Mouse (Mus musculus): ENCODE data around the gene Tmem248. TPM values are rescaled to one million over a fixed set of nuclear protein-coding genes. Genes with fewer than 3 reads are reported as not detected.
A peak's percentile ranks its signal among the peaks of the same experiment; 100 is the strongest.

The Tmem248 gene
- 30.9 and 35.7 TPM in 2 replicates for polyA plus RNA-seq (2016; fragmentation: Nextera tagmentation; extraction: Ambion mirVana)

DNA sequence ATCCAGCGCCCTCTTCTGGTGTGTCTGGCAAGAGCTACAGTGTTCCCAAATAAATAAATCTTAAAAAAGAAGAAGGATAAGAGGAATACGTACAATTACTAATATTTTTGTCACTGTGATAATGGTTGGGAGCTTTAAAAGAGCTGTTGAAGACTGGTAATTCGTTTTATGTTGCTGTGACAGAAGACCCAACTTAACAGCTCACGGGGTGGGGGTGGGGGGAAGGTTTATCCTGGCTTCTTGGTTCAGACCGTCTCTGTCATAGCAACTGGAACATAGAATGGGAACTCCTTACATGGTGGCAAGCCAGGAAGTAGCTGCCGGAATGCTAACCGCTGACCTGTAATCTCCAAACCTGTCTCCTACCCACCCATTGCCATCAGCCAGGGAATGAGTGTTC lies at the start of gene Tmem248:
Gene Tmem248, plus strand, starts transcription at position 301 of the 400 bp plus-strand sequence.
- Histone ChIP-seq H3K4me1 (peaks cover 3% of the 10 kb centered on the region; the same call in 1 of the 2 replicates), H3K27me3 (ENCODE audit: insufficient read depth, poor library complexity, severe bottlenecking) (no peaks in the 10 kb centered on the region), H3K27ac (no peak within 1 kb of the TSS), H3K4me3 (no peak within 1 kb of the TSS), H3K9me3 (no peaks in the 10 kb centered on the region), H3K36me3 (peaks cover 31% of the 10 kb centered on the region)
- no peak for DNase-seq (ENCODE audit: low spot score)
- 75% methylated on average over 7 of the region's 7 CpGs for WGBS

DNA sequence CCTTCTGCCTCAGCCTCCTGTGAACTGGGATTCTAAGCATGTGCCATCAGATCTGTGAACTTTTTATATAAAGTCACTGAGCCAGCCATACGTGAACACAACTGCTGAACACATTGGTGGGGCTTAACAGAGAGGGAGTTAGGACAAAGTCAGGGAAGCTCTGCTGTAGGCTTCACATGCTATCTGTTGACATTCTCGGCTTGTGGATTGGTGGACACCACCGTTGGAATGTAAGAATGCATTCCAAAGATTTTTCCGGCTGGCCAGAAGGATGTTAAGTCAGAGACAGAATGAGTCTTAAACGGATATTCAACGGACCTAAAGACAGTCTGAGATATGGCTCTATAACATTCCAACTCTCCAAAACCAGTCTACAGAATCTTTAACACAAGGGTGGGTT lies 47.8 kb upstream of the Tmem248 start:
- Histone ChIP-seq H3K27ac (peak overlapping the region; percentile 5; the same call in 1 of the 2 replicates), H3K27me3 (ENCODE audit: insufficient read depth, poor library complexity, severe bottlenecking) (no peaks in the 10 kb centered on the region), H3K36me3 (no peaks in the 10 kb centered on the region), H3K4me3 (no peak overlapping the region), H3K9me3 (no peaks in the 10 kb centered on the region), H3K4me1 (peaks cover 28% of the 10 kb centered on the region)
- WGBS, result 30% methylated on average over 6 of the region's 6 CpGs
- no peak for DNase-seq (ENCODE audit: low spot score)

- Histone ChIP-seq H3K4me3 (peak overlapping the region; percentile 93), H3K4me1 (peaks cover 29% of the 10 kb centered on the region), H3K9me3 (no peaks in the 10 kb centered on the region), H3K36me3 (no peaks in the 10 kb centered on the region), H3K27ac (peak overlapping the region; percentile 93), H3K27me3 (ENCODE audit: insufficient read depth, poor library complexity, severe bottlenecking) (no peaks in the 10 kb centered on the region)
- no peak for DNase-seq (ENCODE audit: low spot score)
- WGBS, result 7% methylated on average over 6 of the region's 6 CpGs
Measured at GRCm38 (mm10) chr5:130170666-130171422, 46.0 kb upstream of the Tmem248 start.

DNA sequence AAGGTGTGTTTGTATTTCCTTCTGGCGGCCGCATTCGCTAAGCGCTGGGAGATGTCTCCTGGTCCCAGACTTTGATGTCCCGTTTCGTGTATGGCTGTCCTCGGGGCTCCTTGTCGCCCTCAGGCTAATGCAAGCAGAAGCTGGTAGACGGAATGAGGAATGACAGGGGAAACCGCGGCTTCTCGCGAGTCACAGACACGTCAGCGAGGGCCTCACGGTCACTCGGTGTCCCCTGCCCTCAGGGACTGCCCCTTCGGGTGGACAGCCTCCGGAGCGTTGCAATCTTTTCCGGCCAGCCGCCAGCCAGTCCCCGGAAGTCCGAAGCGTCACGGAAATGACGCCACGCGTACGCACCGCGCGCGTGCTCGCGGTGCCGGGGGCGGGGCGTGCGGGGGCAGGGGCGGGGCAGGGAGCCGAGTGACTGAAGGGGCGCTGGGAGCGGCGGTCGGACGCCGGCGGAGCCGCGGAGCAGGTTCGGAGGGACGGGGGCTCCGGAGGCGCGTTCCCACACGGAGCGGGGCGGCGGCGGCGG lies 45.4 kb upstream of the Tmem248 start, which contains the start of gene Rabgef1:
Gene Rabgef1, plus strand, starts transcription at position 376 of the 532 bp plus-strand sequence.
- peak; percentile 97 for DNase-seq (ENCODE audit: low spot score)
- H3K9me3 ChIP-seq, result no peaks in the 10 kb centered on the region
- no peaks in the 10 kb centered on the region for H3K36me3 ChIP-seq
- H3K4me1 ChIP-seq, result peaks cover 29% of the 10 kb centered on the region
- H3K27me3 ChIP-seq (ENCODE audit: insufficient read depth, poor library complexity, severe bottlenecking), result no peaks in the 10 kb centered on the region
- H3K4me3 ChIP-seq, result peak within 1 kb of the TSS; percentile 93
- under 1% methylated on average over 60 of the region's 62 CpGs for WGBS
- peak within 1 kb of the TSS; percentile 93 for H3K27ac ChIP-seq

- under 1% methylated on average over 43 of the region's 46 CpGs for WGBS
- H3K4me1 ChIP-seq, result peaks cover 29% of the 10 kb centered on the region
- H3K4me3 ChIP-seq, result peak overlapping the region; percentile 93
- no peaks in the 10 kb centered on the region for H3K9me3 ChIP-seq
- H3K27ac ChIP-seq, result peak overlapping the region; percentile 93
- H3K36me3 ChIP-seq, result no peaks in the 10 kb centered on the region
- H3K27me3 ChIP-seq (ENCODE audit: insufficient read depth, poor library complexity, severe bottlenecking), result no peaks in the 10 kb centered on the region
- peak; percentile 85 for DNase-seq (ENCODE audit: low spot score)
Measured at GRCm38 (mm10) chr5:130171956-130172601, 44.8 kb upstream of the Tmem248 start.

DNA sequence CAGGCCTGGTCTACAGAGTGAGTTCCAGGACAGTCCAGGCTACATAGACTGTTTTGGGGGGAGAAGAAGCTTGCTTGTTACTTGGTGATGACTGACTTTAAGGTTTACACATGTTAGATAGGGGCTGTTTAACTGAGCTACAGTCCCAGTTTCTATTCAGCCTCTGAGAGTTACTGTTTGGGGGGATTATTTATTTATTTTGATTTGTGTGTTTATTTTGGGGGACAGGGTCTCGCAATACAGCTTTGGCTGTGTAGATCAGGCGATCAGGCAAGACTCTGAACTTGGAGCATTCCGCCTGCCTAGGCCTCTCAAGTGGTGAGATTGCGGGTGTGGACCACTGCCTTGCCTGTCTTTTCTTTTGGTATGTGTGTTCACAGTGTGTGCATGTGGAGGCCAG lies 43.9 kb upstream of the Tmem248 start:
- Histone ChIP-seq H3K27me3 (ENCODE audit: insufficient read depth, poor library complexity, severe bottlenecking) (no peaks in the 10 kb centered on the region), H3K4me1 (peaks cover 33% of the 10 kb centered on the region), H3K9me3 (no peaks in the 10 kb centered on the region), H3K36me3 (no peaks in the 10 kb centered on the region), H3K4me3 (peak overlapping the region; percentile 93), H3K27ac (no peak overlapping the region; the same call in 1 of the 2 replicates)
- DNase-seq (ENCODE audit: low spot score), result no peak
- WGBS, result 76% methylated on average over 4 of the region's 4 CpGs

GRCm38 (mm10) chr5:130177871-130178270 lies 39.0 kb upstream of the Tmem248 start:
- 51% methylated on average over 4 of the region's 4 CpGs for WGBS
- Histone ChIP-seq H3K27me3 (ENCODE audit: insufficient read depth, poor library complexity, severe bottlenecking) (no peaks in the 10 kb centered on the region), H3K4me3 (no peak overlapping the region), H3K36me3 (no peaks in the 10 kb centered on the region), H3K4me1 (peaks cover 36% of the 10 kb centered on the region), H3K27ac (no peak overlapping the region), H3K9me3 (no peaks in the 10 kb centered on the region)
- DNase-seq (ENCODE audit: low spot score), result no peak

GRCm38 (mm10) chr5:130180362-130180761 lies 36.5 kb upstream of the Tmem248 start:
- no peaks in the 10 kb centered on the region for H3K9me3 ChIP-seq
- H3K4me1 ChIP-seq, result peaks cover 23% of the 10 kb centered on the region; the same call in 1 of the 2 replicates
- no peaks in the 10 kb centered on the region for H3K27me3 ChIP-seq (ENCODE audit: insufficient read depth, poor library complexity, severe bottlenecking)
- DNase-seq (ENCODE audit: low spot score), result no peak
- 64% methylated on average over 7 of the region's 7 CpGs for WGBS
- no peaks in the 10 kb centered on the region for H3K36me3 ChIP-seq
- no peak overlapping the region for H3K27ac ChIP-seq
- no peak overlapping the region for H3K4me3 ChIP-seq

GRCm38 (mm10) chr5:130181740-130182540 lies 34.9 kb upstream of the Tmem248 start:
- no peaks in the 10 kb centered on the region for H3K27me3 ChIP-seq (ENCODE audit: insufficient read depth, poor library complexity, severe bottlenecking)
- DNase-seq (ENCODE audit: low spot score), result no peak
- H3K9me3 ChIP-seq, result no peaks in the 10 kb centered on the region
- H3K4me1 ChIP-seq, result peaks cover 23% of the 10 kb centered on the region; the same call in 1 of the 2 replicates
- 83% methylated on average over 6 of the region's 6 CpGs for WGBS
- no peak overlapping the region for H3K4me3 ChIP-seq
- no peaks in the 10 kb centered on the region for H3K36me3 ChIP-seq
- H3K27ac ChIP-seq, result no peak overlapping the region

DNA sequence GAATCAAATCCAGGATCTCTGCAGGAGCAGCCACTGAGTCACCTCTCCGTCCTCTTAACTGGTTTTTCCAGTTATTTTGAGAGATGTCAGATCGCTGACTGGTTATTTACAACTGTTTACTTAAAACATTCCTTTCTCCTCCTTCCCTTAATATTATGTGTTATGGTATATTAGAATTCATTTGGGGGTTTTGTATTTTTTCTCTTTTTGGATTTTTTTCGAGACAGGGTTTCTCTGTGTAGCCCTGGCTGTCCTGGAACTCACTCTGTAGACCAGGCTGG lies 34.4 kb upstream of the Tmem248 start:
- peaks cover 23% of the 10 kb centered on the region; the same call in 1 of the 2 replicates for H3K4me1 ChIP-seq
- no peak for DNase-seq (ENCODE audit: low spot score)
- H3K27ac ChIP-seq, result no peak overlapping the region
- WGBS, result 85% methylated on average over 3 of the region's 3 CpGs
- H3K9me3 ChIP-seq, result no peaks in the 10 kb centered on the region
- no peak overlapping the region for H3K4me3 ChIP-seq
- no peaks in the 10 kb centered on the region for H3K27me3 ChIP-seq (ENCODE audit: insufficient read depth, poor library complexity, severe bottlenecking)
- H3K36me3 ChIP-seq, result peaks cover 2% of the 10 kb centered on the region; the same call in 1 of the 2 replicates

- H3K27ac ChIP-seq, result no peak overlapping the region
- WGBS, result 81% methylated on average over 9 of the region's 9 CpGs
- no peaks in the 10 kb centered on the region for H3K9me3 ChIP-seq
- peaks cover 11% of the 10 kb centered on the region; the same call in 1 of the 2 replicates for H3K4me1 ChIP-seq
- no peaks in the 10 kb centered on the region for H3K27me3 ChIP-seq (ENCODE audit: insufficient read depth, poor library complexity, severe bottlenecking)
- peaks cover 13% of the 10 kb centered on the region for H3K36me3 ChIP-seq
- no peak overlapping the region for H3K4me3 ChIP-seq
- DNase-seq (ENCODE audit: low spot score), result no peak
Measured at GRCm38 (mm10) chr5:130184193-130184856, 32.6 kb upstream of the Tmem248 start.

DNA sequence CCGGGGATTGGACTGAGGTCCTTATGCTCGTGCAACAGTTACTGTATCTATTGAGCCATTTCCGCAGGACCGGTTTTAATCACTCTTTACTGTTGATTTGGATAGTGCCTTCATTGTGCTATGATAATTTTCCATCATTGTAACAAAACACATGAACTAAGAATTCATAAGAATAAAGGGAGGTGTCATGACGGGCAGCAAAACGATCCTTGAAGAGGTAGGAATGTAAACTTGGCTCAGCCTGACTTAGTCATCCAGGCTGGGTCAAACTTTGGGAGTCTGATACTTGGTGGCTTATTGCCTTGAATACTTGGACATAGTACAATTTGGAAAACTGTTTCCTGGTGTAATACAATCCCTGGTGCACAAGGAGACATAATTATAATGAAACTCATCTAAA lies 31.6 kb upstream of the Tmem248 start:
- no peaks in the 10 kb centered on the region for H3K27me3 ChIP-seq (ENCODE audit: insufficient read depth, poor library complexity, severe bottlenecking)
- no peak overlapping the region for H3K4me3 ChIP-seq
- H3K27ac ChIP-seq, result no peak overlapping the region
- no peak for DNase-seq (ENCODE audit: low spot score)
- 85% methylated on average over 6 of the region's 6 CpGs for WGBS
- H3K36me3 ChIP-seq, result peaks cover 22% of the 10 kb centered on the region
- H3K4me1 ChIP-seq, result peaks cover 8% of the 10 kb centered on the region; the same call in 1 of the 2 replicates
- H3K9me3 ChIP-seq, result no peaks in the 10 kb centered on the region
